Mouse (Mus musculus) stomach, postnatal 0 days (tissue): ENCODE results near the gene 5330417H12Rik.

Experiments
- CTCF ChIP-seq: IDR thresholded peaks from 2 replicates; pipeline ENCODE4 v1.5.1; 2016; ENCODE audit warnings: antibody characterized with exemption, low read depth, mild to moderate bottlenecking, moderate library complexity
- EP300 ChIP-seq: optimal IDR thresholded peaks from 2 replicates; pipeline ENCODE3; 2016; ENCODE audit warnings: antibody characterized with exemption

- TF ChIP-seq CTCF (no peak), EP300 (no peak)
Observed at GRCm38 (mm10) chr7:107574276-107574675, 50.7 kb downstream of the 5330417H12Rik start.
